Mouse (Mus musculus) spleen, postnatal 36 days (tissue): ENCODE results near the gene Stkld1.

Experiments
- DNase-seq, 2 experiments: peaks; one replicate each; pipeline ENCODE4 v3.0.0; 2022; ENCODE audit warnings: low spot score in 2 of 2, mixed read lengths in 1 of 2

Gene Stkld1

DNA sequence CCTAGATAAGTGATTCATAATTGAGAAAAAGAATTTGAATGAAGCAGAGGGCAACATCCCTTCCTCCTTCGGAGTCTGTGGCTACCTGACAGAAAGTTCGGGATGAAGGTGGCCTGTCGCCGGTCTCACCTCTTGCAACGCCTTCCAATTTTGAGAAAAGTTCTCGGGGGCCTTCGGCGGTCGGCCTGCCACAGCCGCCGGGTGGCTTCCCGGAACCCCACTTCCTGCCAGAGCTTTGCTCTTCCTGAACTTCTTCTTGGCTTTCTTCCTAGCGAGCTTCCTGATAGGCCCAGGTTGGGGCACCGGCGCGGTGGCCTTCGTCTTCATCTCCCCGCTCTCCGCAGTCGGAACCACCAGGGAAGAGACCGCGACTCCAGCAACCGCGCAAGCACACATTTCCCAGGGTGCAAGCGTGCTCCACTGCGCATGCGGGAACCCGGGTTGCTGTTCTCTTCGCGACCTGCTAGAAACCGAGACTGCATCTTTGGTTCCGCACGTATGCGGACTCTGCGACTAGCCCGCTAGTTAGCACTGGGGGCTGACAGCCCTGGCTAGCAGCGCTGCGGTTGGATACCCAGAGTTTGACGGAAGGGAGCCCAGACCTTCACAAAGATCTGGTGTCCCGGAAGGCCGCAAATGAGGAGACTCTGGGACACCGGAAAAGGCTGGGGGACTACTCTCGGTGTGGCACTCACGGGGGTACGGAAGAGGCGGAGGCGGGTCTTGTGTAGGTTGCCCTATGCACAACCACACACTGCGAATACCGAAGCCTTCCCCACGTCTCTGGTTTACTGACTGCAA lies 30.3 kb downstream of the Stkld1 start, which contains the start of gene Rexo4:
Rexo4 (minus strand) TSS at position 464 of the 801 bp plus-strand sequence.
- DNase-seq = peak; percentile 86 to 89

GRCm38 (mm10) chr2:26964724-26965370 lies 31.0 kb downstream of the Stkld1 start:
- DNase-seq = no peak

- no peak for DNase-seq
These were observed 33.4 kb downstream of the Stkld1 start for GRCm38 (mm10) chr2:26967262-26967661.

DNA sequence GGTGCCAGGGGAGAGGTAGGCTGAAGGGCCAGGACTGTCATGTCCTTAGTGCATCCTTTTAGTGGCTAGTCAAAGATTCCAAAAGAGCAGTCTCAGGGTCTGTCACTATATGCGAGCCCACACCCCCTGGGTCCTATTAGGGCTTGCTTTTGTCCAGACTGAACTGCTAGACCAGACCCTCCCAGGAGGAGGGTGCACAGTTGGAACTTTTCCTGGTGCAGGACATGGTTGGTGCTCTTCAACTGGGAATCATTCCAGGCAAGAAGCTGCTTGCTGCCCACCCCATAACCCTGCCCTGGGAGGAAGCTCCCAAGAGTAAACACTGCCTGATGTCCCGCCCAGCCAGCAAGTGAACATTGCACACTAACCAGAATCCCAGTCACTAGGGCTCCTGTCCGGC lies 39.3 kb downstream of the Stkld1 start, which contains the start of gene Adamts13:
Adamts13 (plus strand) TSS at position 301 of the 400 bp plus-strand sequence.
- DNase-seq = no peak

DNA sequence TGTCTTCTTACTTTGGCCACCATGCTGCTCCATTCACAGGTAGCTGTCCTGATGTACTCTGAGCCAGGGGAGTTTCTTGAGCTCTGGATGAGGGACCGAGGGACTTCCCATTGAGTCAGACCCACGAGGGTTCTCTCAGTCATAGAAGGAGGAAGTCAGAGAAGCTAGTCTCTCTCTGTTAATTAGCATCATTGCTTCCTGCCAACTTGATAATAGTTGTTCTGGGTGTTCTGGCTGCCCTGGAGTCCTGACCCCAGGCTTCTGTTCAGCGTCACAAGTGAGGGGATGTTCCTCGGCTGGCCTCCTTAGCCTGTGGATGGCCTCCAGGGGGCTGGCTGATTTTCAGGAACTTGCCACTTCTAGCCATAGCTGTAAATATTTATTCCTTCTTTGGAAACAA lies 40.1 kb downstream of the Stkld1 start:
- peak in 1 of 2 experiments; percentile 19 for DNase-seq

GRCm38 (mm10) chr2:26980361-26980760 lies 46.5 kb downstream of the Stkld1 start:
- DNase-seq = no peak

DNA sequence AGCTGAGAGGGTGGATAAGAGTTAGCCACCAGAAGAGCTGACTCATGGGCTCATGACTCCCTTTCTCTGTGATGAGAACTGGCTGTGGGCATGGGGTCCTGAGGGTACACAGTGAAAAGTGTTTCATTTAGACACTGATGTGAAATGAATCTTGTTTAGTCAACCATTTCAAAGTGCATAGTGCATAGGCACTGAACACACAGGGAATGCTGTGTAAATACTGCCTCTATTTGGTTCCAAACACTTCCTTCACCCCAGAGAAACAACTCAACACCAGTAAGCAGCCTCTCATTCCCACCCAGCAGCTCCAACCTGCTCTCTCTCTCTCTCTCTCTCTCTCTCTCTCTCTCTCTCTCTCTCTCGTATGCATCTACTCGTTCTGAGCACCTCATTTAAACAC lies 50.3 kb downstream of the Stkld1 start:
- DNase-seq = no peak

DNA sequence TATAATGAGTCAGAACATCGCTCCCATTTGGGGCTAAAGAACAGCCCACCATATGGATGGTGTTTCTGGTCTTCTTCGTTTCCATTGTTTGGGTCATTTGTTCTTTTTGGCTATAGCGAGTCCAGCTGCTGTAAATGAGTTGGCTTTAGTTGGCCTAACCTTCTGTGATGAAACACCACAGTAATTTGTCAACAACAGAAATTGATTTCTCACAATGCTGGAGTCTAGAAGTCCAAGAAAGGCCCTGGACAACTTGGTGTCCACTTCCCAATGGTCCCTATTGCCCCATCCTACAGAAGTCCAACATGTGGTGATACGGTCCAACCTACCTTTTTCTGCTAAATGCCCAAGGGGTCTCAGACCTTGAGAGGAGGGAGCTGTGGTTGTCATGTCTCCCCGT lies 50.8 kb downstream of the Stkld1 start:
- DNase-seq = no peak

GRCm38 (mm10) chr2:26993936-26994335 lies 60.1 kb downstream of the Stkld1 start:
- DNase-seq = no peak

- DNase-seq = no peak
These were observed 63.7 kb downstream of the Stkld1 start for GRCm38 (mm10) chr2:26997498-26997897.

- DNase-seq = no peak
These were observed 64.1 kb downstream of the Stkld1 start for GRCm38 (mm10) chr2:26997993-26998392.
